Mouse (Mus musculus) left cerebral cortex, postnatal 10 days (tissue): ENCODE results near the gene Myh14. TPM values are rescaled to one million over a fixed set of nuclear protein-coding genes. Genes with fewer than 3 reads are reported as not detected.

Experiments
- DNase-seq, 2 experiments: peaks; one replicate each; pipeline ENCODE4 v3.0.0; 2021 to 2022; ENCODE audit warnings: low spot score in 2 of 2, mixed read lengths in 1 of 2; ENCODE audit errors: extremely low spot score in 1 of 2
- intact Hi-C: fragments of 180-260 bp; cut with DNase I; formaldehyde crosslinking; loops from one replicate; pipeline ENCODE4 v1.15.1; 2025
- total RNA-seq, 2 experiments: library from RNA; stranded (reverse); gene quantifications; 2 replicates each; pipeline ENCODE4 v1.2.3; 2021

Myh14 gene
- total RNA-seq, 2 experiments from 2014 or later: 9.1 to 9.7 TPM

DNA sequence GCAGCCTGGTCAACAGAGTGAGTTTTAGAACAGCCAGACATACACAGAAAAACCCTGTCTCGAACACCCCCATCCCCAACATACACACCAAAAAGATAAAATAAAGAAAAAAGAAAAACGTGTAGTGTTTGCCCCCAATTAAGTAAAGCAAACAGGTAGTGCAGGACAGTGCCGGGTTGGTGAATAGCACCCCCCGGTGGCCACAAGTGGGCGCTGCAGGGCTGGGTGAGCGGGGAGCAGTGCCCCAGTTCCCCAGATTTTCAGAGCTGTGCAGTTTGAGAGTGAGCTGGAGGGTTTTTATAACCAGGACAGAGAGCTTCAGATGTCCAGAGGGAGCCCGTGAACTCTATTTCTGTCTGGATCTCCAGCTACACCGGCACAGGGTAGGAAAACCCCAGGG lies 28.8 kb downstream of the Myh14 start:
- intact Hi-C loops: loop anchor here (10.0 kb wide), 1 partner anchor 117 kb away; the partner anchor contains the start of gene Mybpc2
- no peak for DNase-seq

DNA sequence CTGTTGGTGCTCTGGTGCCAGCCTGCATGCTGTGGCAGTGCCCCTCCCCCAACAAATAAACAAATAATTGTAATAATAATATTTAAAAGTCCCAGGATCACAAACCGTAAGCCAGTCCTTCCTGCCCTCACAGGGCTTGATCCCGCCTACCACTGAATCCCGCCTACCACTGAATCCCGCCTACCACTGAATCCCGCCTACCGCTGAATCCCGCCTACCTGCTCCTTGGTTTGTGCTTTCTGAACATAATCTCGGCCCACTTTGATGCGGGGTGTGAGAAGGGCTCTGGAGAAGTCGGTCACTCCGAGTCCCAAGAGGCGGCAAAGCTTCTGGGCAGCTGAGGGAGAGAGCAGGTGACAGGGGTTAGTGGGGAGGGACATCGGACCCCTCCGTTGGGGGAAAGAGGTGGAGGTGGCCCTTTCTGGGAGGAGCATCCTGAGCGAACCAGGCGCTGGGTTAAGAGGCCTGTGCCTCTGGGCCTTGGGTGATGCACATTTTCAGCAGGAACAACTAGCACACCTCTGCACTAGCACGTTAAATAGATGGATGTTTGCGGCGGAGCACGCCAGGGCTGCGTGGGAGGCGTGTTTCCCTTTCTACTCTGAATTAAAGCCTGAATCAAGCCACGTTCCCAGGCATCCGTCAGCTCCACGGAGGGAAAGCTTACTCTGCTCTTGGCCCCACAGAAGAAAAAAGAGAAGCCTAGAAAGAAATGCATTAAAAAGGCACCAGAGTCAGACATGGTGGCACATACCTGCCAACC lies 29.6 kb downstream of the Myh14 start:
- peak in 1 of 2 experiments; percentile 14 for DNase-seq
- intact Hi-C loops: loop anchor here (10.0 kb wide), 1 partner anchor 116 kb away; the partner anchor contains the start of gene Mybpc2

DNA sequence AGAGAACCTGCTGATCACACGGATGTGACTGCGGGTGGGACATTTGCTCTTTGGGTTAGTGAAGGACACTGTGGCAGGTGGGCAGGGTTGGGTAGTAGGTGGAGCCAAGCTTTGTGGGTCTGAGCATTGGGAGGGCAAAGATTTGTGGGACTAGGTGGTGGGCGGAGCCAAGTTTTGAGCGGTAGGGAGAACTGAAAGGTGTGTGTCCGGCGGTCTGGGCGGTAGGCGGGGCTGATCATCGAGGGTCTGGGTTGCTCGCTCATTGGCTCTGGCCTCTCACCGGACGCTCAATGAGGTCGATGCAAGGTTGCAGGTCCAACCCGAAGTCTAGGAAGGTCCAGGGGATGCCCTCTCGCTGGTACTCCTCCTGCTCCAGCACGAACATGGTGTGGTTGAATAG lies 32.0 kb downstream of the Myh14 start:
- intact Hi-C loops: no loop called here
- DNase-seq: no peak

DNA sequence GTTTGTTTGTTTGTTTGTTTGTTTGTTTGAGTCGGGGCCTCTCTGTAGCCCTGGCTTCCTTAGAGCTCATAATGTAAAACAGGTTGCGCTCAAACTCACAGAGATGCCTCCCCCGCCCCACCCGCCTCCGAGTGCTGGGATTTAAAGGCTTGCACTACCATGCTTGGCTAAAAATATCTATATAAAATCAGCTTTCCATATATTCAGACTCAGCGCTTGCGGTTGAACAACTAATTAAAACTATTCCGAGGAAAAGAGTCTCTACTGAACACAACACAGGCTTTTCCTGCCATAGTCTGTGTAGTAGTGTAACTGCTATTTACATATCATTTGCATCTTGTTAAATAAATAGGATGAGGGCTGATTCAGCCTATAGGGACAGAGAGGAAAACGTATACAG lies 34.0 kb downstream of the Myh14 start:
- no peak for DNase-seq
- intact Hi-C loops: no loop called here

DNA sequence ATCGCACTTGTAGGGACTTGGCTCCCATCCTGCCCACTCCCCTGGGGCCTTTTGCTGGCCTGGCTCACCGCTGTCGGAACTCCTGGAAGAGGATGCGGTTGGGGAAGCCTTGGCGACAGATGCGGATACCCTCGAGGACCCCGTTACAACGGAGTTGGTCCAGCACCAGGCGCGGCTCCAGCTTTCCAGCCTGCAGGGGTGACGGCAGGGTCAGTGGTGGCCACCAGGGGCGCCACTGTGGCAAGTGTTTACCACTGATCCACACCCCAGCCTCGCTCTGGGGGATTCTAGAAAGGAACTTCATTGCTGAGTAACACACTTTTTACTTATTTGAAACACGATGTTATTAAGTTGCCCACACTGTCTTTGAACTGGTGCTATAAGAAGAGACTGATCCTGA lies 37.2 kb downstream of the Myh14 start:
- intact Hi-C loops: no loop called here
- DNase-seq: peak in 1 of 2 experiments; percentile 46

DNA sequence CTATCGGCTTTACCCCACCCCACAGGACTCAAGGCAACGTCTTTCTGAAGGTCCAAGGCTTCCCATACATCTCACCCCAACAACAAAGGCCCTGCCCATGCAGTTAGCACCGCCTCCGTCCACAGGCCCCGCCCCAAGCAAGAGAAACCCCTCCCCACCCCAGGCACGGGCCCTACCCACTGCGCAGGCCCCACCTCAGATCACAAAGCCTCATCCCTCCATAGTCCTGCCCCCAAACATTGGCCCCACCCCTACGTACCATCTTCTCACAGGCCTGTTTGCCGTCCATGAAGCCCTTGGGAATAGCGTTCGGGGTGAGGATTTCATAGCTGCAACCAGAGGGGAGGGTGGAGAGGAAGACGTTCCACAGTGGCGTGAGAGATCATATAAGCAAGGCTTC lies 38.0 kb downstream of the Myh14 start:
- intact Hi-C loops: no loop called here
- DNase-seq: no peak

DNA sequence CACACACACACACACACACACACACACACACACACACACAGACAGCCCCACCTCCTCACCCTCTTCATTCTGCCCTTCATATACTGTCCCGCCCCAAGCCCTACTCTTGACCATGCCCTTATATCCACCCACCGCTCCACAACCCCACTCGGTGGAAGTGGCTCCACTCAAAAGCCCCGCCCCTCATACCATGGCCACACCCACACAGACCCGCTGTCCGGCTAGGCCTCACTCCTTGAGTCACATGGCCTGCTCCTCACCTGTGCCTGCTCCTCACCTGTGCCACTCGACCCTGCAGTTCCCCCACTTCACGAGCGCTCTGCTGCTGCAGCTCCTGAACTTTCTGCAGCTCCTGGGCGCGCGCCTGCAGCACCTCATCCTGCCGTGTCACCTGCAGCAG lies 40.2 kb downstream of the Myh14 start:
- intact Hi-C loops: no loop called here
- DNase-seq: no peak

DNA sequence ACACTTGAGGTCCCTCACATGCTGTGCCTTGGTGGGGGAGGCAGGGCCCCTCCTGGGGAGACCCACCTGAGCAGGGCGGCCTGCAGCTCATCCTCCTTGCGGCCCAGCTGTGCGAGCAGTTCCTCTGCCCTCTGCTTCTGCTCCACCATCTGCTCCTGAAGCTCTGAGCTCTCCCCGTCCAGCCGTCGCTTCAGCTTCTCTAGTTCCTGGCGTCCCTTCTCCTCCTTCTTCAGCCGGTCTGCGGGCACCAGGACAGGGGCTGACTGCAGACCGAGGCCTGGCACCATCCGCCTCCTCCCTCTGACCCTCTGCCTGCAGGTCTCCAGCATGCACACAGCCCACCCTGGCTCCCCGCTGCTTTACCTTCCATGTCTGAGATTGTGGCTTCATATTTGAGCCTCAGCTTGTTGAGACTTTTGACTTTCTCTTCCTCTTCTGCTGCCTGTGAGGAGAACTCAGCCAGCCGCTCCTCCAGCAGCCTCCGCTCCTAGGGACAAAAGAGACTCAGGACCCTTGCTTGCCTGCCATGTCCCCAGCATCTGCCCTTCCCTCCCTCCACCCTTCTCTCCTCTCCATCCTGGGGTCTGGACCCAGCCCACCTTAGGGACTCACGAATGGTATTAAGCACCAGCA lies 42.1 kb downstream of the Myh14 start:
- no peak for DNase-seq
- intact Hi-C loops: no loop called here

DNA sequence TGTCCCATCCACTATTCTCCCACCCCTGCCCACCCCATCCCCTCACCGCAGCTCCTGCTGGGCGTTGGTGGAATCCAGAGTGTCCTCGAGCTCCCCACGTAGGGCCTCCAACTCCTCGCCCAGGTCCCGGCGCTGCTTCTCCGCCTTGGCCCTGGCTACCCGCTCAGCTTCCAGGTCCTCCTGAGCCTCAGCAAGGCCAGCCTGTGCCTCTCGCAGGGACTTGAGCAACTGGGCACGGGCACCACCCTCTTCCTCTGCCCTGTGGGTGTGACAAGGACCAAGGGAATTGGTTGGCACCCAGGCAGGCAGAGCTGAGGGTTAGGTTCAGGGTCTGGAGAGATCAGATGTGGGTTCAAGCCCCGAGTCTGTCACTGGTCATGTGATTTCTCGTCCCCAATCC lies 43.7 kb downstream of the Myh14 start:
- peak in 1 of 2 experiments; percentile 20 for DNase-seq
- intact Hi-C loops: no loop called here

DNA sequence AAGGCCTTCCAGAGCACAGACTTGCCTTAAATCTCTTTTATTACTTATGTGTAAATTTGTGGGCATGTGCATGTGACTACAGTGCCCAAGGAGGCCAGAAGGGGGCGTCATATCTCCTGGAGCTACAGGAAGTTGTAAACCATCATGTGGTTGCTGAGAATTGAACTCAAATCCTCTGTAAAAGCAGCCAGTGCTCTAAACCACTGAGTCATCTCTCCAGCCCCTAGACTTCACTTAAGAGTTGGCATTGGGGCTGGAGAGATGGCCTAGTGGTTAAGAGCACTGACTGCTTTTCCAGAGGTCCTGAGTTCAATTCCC lies 44.6 kb downstream of the Myh14 start:
- intact Hi-C loops: no loop called here
- no peak for DNase-seq

DNA sequence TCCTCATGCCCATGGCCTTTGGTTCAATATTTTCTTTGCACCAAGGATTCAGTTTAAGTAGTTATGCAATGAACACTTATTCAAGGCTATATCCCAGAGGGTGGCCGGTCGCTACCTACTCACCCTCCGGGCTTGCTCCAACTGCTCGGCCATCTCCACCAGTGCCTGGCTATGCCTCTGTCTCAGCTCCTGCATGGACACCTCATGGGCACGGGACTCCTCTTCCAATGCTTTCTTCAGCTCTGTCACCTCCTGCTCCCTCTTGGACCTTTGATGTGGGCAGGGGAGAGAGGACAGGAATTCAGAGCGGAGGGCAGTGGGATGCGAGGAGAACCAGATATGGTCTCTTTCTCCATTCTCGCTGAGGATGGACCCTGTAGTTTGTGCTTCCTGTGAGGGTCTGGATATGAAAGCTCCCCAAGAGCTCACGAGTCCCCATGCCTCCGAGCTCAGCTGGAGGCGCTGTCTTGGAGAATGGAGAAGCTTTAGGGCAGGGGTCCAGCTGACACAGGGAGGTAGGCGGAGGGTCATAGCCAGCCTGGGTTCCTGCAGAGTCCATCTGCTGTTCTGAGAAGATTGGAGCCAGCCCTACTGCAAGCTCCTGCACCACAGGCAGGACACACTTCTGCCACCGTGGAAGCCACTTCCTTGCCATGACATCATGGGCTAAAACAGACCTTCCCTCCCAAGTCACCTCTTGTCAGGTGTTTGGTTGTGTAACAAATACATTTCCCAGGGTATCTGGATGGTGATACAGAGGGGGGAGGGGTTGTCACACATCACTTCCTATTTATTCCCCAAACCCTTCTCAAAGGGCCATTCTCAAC lies 45.2 kb downstream of the Myh14 start:
- DNase-seq: no peak
- intact Hi-C loops: no loop called here

DNA sequence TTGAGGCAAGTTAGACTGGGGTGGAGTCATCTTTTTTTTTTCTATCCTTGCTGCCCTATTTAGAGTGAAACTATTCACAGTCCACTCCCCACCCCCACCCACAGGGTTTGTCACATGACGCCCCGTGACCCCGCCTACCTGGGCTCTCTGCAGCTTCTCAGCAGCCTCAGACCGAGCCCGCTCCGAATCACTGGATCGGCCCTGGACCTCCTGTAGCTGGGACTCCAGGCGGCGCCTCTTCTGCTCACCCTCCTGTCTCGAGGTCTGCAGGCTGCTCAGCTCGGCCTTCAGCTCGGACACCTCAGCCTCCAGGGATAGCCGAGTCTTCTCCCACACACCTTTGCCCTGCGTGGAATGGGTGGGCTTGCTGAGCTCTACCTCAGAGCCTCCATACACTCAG lies 45.8 kb downstream of the Myh14 start:
- intact Hi-C loops: no loop called here
- DNase-seq: no peak

DNA sequence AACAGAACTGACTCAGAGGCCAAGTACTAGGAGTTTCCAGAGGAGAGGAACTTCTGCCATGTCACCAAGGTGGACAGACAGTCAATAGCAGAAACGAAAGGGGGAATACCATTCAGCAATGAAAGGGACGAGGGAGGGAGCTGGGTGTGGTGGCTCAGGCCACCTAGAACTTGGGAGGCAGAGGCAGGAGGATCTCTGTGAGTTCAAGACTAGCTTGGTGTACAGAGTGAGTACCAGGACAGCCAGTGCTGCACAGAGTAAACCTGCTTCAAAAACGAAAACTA lies 46.2 kb downstream of the Myh14 start:
- intact Hi-C loops: no loop called here
- no peak for DNase-seq

DNA sequence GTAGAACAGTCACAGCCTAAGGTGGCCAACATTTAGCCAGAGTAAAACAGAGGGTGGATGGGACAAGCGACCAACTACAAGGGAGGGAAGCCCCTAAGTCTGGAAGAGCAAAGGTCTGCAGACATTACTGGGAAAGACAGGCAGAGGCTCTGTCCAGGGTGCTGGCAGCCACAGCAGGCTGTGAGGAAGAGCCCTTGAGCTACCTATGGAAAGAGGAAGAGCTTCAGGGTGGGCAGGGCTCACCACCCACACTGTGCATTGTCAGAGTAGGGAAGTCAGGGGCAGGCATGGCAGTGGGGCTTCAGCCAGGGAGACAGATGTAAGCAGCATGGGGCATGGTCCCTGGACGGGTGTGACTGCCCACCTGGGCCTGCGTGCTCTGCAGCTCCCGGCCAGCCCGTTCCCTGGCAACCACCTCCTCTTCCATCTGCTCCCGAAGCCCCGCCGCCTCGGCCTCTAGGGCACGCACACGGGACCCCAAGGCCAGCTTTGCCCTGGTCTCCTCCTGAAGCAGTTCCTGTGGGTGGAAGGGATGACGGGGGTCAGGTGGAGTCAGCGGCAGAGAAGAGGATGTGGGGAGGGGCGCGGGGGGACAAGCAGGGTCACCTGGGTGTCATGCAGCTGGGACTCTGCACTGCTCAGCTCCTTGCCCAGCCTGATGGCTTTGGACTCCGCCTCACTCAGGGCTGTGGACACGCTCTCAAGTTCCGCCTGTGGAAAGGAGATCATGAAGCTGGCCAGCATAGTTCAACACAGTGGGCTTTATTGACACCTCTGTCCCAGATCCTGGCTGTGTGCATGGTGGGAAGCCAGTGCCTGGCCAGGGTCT lies 46.7 kb downstream of the Myh14 start:
- intact Hi-C loops: no loop called here
- no peak for DNase-seq

DNA sequence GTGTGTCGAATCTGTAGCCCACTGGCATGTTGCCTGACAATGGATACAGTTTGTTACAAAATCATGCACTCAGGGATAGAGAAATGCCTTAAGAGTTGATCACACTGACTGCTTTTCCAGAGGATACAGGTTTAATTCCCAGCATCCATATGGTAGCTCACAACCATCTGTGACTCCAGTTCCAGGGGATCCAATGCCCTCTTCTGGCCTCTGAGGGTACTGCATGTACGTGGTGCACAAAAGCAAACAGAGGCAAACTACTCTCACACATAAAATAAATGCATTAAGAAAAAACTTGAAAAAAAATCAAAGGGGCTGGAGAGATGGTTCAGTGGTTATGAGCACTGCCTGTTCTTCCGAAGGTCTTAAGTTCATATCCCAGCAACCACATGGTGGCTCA lies 53.6 kb downstream of the Myh14 start:
- intact Hi-C loops: no loop called here

DNA sequence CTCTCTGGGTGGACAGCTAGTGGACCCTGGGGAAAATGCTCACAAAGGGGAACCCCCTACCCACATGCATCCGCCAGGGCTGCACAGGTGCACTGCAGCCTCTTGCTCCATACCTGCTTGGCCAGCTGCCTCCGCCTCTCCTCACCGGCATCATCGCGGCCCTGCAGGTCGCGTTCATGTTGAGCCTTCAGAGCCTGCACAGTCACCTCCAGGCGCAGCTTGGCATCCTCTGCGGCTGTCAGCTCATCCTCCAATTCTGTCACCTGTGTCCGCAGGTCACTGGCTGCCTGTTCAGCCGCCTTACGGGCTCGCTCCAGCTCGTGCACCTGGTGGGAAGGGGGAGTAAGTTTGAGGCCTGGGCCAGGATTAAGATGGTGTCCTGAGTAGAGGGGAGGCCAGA lies 54.7 kb downstream of the Myh14 start:
- DNase-seq: peak in 1 of 2 experiments; percentile 20
- intact Hi-C loops: no loop called here

More for the DNA sequence above, 53.6 kb downstream of the Myh14 start:
- DNase-seq: no peak

DNA sequence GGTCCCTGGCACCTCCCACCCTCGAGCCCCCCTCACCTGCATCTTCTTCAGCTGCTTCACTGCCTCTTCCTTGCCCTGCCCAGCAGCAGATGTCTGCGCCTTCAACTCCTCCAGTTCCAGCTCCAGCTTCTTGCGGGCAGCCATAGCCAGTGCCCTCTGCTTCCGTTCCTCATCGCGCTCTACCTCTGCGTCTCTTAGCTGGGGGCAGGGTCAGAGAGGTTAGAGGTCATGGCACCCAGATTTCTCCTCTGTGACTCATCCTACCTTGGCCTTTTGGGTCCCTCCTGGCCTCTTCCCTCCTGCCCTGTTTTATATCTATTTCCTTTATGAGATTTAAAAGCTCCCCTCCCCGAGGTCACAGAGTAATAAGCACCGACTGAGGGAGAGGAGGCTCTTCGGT lies 55.3 kb downstream of the Myh14 start:
- intact Hi-C loops: no loop called here
- peak in 1 of 2 experiments; percentile 20 for DNase-seq

DNA sequence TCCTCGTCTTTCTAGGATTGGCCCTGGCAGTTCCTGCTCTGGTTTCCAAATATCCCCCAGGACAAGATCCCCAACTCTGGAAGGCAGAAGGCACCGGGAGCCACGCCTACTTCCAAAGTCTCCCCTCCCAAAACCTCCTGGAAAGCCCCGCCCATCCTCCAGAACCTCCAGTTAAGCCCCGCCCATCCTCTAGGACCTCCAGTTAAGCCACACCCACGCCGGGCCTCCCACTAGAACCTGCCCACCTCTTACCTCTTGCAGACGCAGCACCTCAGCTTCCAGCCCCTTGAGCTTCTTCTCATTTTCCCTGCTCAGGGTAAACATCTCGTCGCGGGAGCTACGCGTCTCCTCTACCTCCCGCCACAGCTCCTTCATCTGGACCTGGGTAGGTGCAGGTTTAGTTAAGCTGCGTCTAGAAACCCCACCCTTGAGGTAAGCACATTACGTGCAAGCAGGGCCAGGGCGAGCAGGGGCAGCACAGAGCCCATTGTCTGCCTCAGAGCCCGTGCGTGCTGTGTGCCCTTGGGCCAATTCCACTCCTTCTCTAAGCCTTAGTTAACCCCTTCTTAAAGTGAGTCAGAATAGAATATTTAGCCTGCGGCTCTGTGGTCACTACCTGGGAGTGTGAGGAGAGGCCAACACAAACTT lies 56.5 kb downstream of the Myh14 start:
- peak in 1 of 2 experiments; percentile 30 for DNase-seq
- intact Hi-C loops: no loop called here

DNA sequence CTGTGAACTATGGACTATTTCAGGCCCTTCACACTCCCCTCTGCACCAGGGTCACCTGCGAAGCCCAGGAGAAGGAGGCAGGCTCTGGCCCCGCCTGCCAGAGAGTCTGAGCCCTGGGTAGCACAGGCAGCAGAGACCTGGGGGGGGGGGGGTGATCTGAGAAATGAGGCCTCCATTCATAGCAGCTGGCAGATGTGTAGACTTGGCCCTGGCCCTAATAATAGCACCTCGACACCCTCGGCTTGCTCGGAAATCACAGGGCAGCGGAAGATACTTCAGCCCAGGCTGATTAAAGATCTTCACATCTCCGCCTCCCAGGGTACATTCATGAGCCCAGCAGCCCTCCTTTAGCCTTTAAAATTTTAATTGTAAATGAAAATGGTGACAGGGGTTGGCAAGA lies 58.5 kb downstream of the Myh14 start:
- DNase-seq: peak in 1 of 2 experiments; percentile 11
- intact Hi-C loops: no loop called here
